In genomic region chr11:77348985-77349384, GRCm38 (mm10) we compare ENCODE assay signal across 8 mouse cellular contexts.
A peak's percentile ranks its signal among the peaks of the same experiment; 100 is the strongest.
DNase-seq lines count a peak whose midpoint lies in the region; ATAC-seq lines count a peak whose summit lies in the region.

No protein-coding gene starts in this region.

- no peaks in the 10 kb centered on the region for H3K36me3 ChIP-seq in forebrain, embryonic 13.5 days (ENCODE audit: poor library complexity, severe bottlenecking)
- H3K36me3 ChIP-seq in liver, embryonic 12.5 days = no peaks in the 10 kb centered on the region

- peak; percentile 23 for DNase-seq in embryo, embryonic 10.5 days (ENCODE audit: low spot score)
- DNase-seq in embryo, embryonic 11 days = no peak
- DNase-seq in CD4-positive helper T cell, adult 2 months (ENCODE audit: low read depth, low spot score) = peak; percentile 91
- DNase-seq in cerebellum, adult 11-12 months = no peak
- DNase-seq in adrenal gland, adult 8-10 months = no peak

- H3K27me3 ChIP-seq in forebrain, embryonic 13.5 days = no peaks in the 10 kb centered on the region; the same call in 1 of the 2 replicates
- H3K27me3 ChIP-seq in liver, embryonic 12.5 days (replicated peaks) = 0 out of 2 replicates have a peak, but pooled peaks cover 4% of the 10 kb centered on the region

- ATAC-seq in forebrain, embryonic 13.5 days = no peak
- no peak for ATAC-seq in liver, embryonic 12.5 days
- ATAC-seq in neutrophil, adult 5-6 weeks (ENCODE audit: extremely low read depth, insufficient number of reproducible peaks, low FRiP score, poor library complexity, severe bottlenecking) = peak; percentile 39; the same call in 1 of the 2 replicates

- H3K4me1 ChIP-seq in forebrain, embryonic 13.5 days = peaks cover 19% of the 10 kb centered on the region
- H3K4me1 ChIP-seq in liver, embryonic 12.5 days = peaks cover 20% of the 10 kb centered on the region

- peak overlapping the region; percentile 78 for H3K4me2 ChIP-seq in forebrain, embryonic 13.5 days
- peak overlapping the region; percentile 98 for H3K4me2 ChIP-seq in liver, embryonic 12.5 days

- WGBS in forebrain, embryonic 13.5 days = 36% methylated on average over 6 of the region's 6 CpGs
- 15% methylated on average over 6 of the region's 6 CpGs for WGBS in liver, embryonic 12.5 days (ENCODE audit: insufficient replicate concordance)

- H3K4me3 ChIP-seq in forebrain, embryonic 13.5 days = peak overlapping the region; percentile 57
- H3K4me3 ChIP-seq in liver, embryonic 12.5 days = peak overlapping the region; percentile 77

- no peak overlapping the region for H3K27ac ChIP-seq in forebrain, embryonic 13.5 days
- no peak overlapping the region for H3K27ac ChIP-seq in liver, embryonic 12.5 days

- no peaks in the 10 kb centered on the region for H3K9me3 ChIP-seq in forebrain, embryonic 13.5 days (replicated peaks)
- no peaks in the 10 kb centered on the region for H3K9me3 ChIP-seq in liver, embryonic 12.5 days (replicated peaks)

- no peak overlapping the region for H3K9ac ChIP-seq in forebrain, embryonic 13.5 days
- peak overlapping the region; percentile 79 for H3K9ac ChIP-seq in liver, embryonic 12.5 days

Comparison
In these comparisons a context has a peak if more than half of its experiments do, and no peak if none do; other contexts are left out.
1. DNase-seq: peak in embryo, embryonic 10.5 days (single experiment) and CD4-positive helper T cell, adult 2 months (single experiment); none in embryo, embryonic 11 days (single experiment), cerebellum, adult 11-12 months (single experiment) and adrenal gland, adult 8-10 months (single experiment).